Mouse (Mus musculus) limb, embryonic 12.5 days (tissue): ENCODE results near the gene Ugdh. TPM values are rescaled to one million over a fixed set of nuclear protein-coding genes. Genes with fewer than 3 reads are reported as not detected.

Experiments
- ATAC-seq: fragments of 200-750 bp; cut with Nextera tagmentation; 2 replicates; pipeline ENCODE4 v1.8.0; 2017; ENCODE audit warnings: low read depth, moderate TSS enrichment; ENCODE audit not compliant: insufficient number of reproducible peaks, insufficient read depth, low FRiP score, low TSS enrichment
- H3K27ac ChIP-seq: fragments of 300-500 bp; sonication (generic); 2 replicates; pipeline ENCODE4 v1.5.1; 2016; ENCODE audit warnings: mild to moderate bottlenecking, moderate library complexity
- H3K27me3 ChIP-seq: fragments of 300-500 bp; sonication (generic); 2 replicates; pipeline ENCODE4 v1.6.1; 2016; ENCODE audit warnings: mild to moderate bottlenecking, moderate library complexity
- H3K36me3 ChIP-seq: fragments of 300-500 bp; sonication (generic); 2 replicates; pipeline ENCODE4 v1.6.1; 2016; ENCODE audit warnings: mild to moderate bottlenecking, moderate library complexity
- H3K4me1 ChIP-seq: fragments of 300-500 bp; sonication (generic); replicated peaks from 2 replicates; pipeline ENCODE4 v1.6.1; 2016
- H3K4me2 ChIP-seq: fragments of 300-500 bp; sonication (generic); 2 replicates; pipeline ENCODE4 v1.6.1; 2016; ENCODE audit warnings: mild to moderate bottlenecking, moderate library complexity
- H3K4me3 ChIP-seq: fragments of 300-500 bp; sonication (generic); replicated peaks from 2 replicates; pipeline ENCODE4 v1.5.1; 2016; ENCODE audit warnings: mild to moderate bottlenecking
- H3K9ac ChIP-seq: fragments of 300-500 bp; sonication (generic); replicated peaks from 2 replicates; pipeline ENCODE4 v1.6.1; 2016; ENCODE audit warnings: mild to moderate bottlenecking, moderate library complexity
- H3K9me3 ChIP-seq: fragments of 300-500 bp; sonication (generic); 2 replicates; pipeline ENCODE4 v1.6.1; 2016; ENCODE audit warnings: mild to moderate bottlenecking, moderate library complexity
- WGBS: fragments of 180-500 bp; shearing (Covaris S2); methylation state at CpG from one replicate; pipeline ENCODE4 v1.1.7; 2016; 5-methylcytosine and 5-hydroxymethylcytosine counted together
- polyA plus RNA-seq: library from polyadenylated mRNA; unstranded; fragments of >200 nt; fragmentation: Nextera tagmentation; extraction: Ambion mirVana; gene quantifications from 2 replicates; pipeline ENCODE4 v1.2.1, GENCODE M21; 2016

The Ugdh gene
- polyA plus RNA-seq, 1 experiment from 2014 or later, result 154 TPM

- H3K4me3 ChIP-seq, result no peak overlapping the region
- H3K4me2 ChIP-seq, result no peak overlapping the region
- 62% methylated on average over 4 of the region's 4 CpGs for WGBS
- peaks cover 7% of the 10 kb centered on the region; the same call in 1 of the 2 replicates for H3K4me1 ChIP-seq
- no peak overlapping the region for H3K27ac ChIP-seq
- no peak for ATAC-seq
- H3K9me3 ChIP-seq, result no peaks in the 10 kb centered on the region
- H3K36me3 ChIP-seq, result peaks cover 50% of the 10 kb centered on the region
- no peak overlapping the region for H3K9ac ChIP-seq
- no peaks in the 10 kb centered on the region for H3K27me3 ChIP-seq
Measured at GRCm38 (mm10) chr5:65428321-65428720, 7.4 kb downstream of the Ugdh start.

GRCm38 (mm10) chr5:65425251-65425650 lies 10.5 kb downstream of the Ugdh start:
- no peak overlapping the region for H3K4me3 ChIP-seq
- no peak overlapping the region for H3K27ac ChIP-seq
- H3K9ac ChIP-seq, result no peak overlapping the region
- ATAC-seq, result no peak
- peaks cover 77% of the 10 kb centered on the region for H3K36me3 ChIP-seq
- H3K9me3 ChIP-seq, result no peaks in the 10 kb centered on the region
- no peaks in the 10 kb centered on the region for H3K4me1 ChIP-seq
- H3K27me3 ChIP-seq, result no peaks in the 10 kb centered on the region
- WGBS, result 91% methylated on average over 5 of the region's 5 CpGs
- H3K4me2 ChIP-seq, result no peak overlapping the region

GRCm38 (mm10) chr5:65424215-65424614 lies 11.5 kb downstream of the Ugdh start:
- 93% methylated on average over 6 of the region's 6 CpGs for WGBS
- ATAC-seq, result no peak

GRCm38 (mm10) chr5:65422803-65423202 lies 12.9 kb downstream of the Ugdh start:
- 95% methylated on average over 8 of the region's 8 CpGs for WGBS
- H3K4me1 ChIP-seq, result no peaks in the 10 kb centered on the region
- no peak overlapping the region for H3K9ac ChIP-seq
- no peak overlapping the region for H3K4me2 ChIP-seq
- H3K4me3 ChIP-seq, result no peak overlapping the region
- no peaks in the 10 kb centered on the region for H3K27me3 ChIP-seq
- no peaks in the 10 kb centered on the region for H3K9me3 ChIP-seq
- no peak overlapping the region for H3K27ac ChIP-seq
- peaks cover 91% of the 10 kb centered on the region for H3K36me3 ChIP-seq
- no peak for ATAC-seq

More at GRCm38 (mm10) chr5:65424215-65424614, 11.5 kb downstream of the Ugdh start:
- H3K4me1 ChIP-seq, result no peaks in the 10 kb centered on the region
- H3K4me2 ChIP-seq, result no peak overlapping the region
- no peaks in the 10 kb centered on the region for H3K9me3 ChIP-seq
- H3K27me3 ChIP-seq, result no peaks in the 10 kb centered on the region
- no peak overlapping the region for H3K9ac ChIP-seq
- H3K27ac ChIP-seq, result no peak overlapping the region
- H3K4me3 ChIP-seq, result no peak overlapping the region
- H3K36me3 ChIP-seq, result peaks cover 79% of the 10 kb centered on the region

GRCm38 (mm10) chr5:65420822-65421221 lies 14.9 kb downstream of the Ugdh start:
- H3K4me2 ChIP-seq, result no peak overlapping the region
- no peak overlapping the region for H3K9ac ChIP-seq
- peaks cover 91% of the 10 kb centered on the region for H3K36me3 ChIP-seq
- no peaks in the 10 kb centered on the region for H3K27me3 ChIP-seq
- 47% methylated on average over 6 of the region's 6 CpGs for WGBS
- H3K27ac ChIP-seq, result no peak overlapping the region
- no peak for ATAC-seq
- H3K4me1 ChIP-seq, result peaks cover 10% of the 10 kb centered on the region
- no peak overlapping the region for H3K4me3 ChIP-seq
- H3K9me3 ChIP-seq, result no peaks in the 10 kb centered on the region

- H3K27me3 ChIP-seq, result no peaks in the 10 kb centered on the region
- no peaks in the 10 kb centered on the region for H3K9me3 ChIP-seq
- WGBS, result 88% methylated on average over 10 of the region's 10 CpGs
- peaks cover 84% of the 10 kb centered on the region for H3K36me3 ChIP-seq
- no peak overlapping the region for H3K9ac ChIP-seq
- no peak overlapping the region for H3K27ac ChIP-seq
- H3K4me2 ChIP-seq, result no peak overlapping the region
- H3K4me3 ChIP-seq, result no peak overlapping the region
- H3K4me1 ChIP-seq, result peaks cover 14% of the 10 kb centered on the region
- ATAC-seq, result no peak
Measured at GRCm38 (mm10) chr5:65419136-65419535, 16.6 kb downstream of the Ugdh start.

- Histone ChIP-seq H3K4me3 (0 out of 2 replicates have a peak overlapping the region, but pooled peaks have one; percentile 3), H3K36me3 (peaks cover 78% of the 10 kb centered on the region), H3K27ac (peak overlapping the region; percentile 93), H3K4me1 (peaks cover 14% of the 10 kb centered on the region), H3K27me3 (no peaks in the 10 kb centered on the region), H3K9ac (peak overlapping the region; percentile 52; the same call in 1 of the 2 replicates), H3K4me2 (peak overlapping the region; percentile 30), H3K9me3 (no peaks in the 10 kb centered on the region; the same call in 1 of the 2 replicates)
- 17% methylated on average over 26 of the region's 26 CpGs for WGBS
- peak; percentile 78; the same call in 1 of the 2 replicates for ATAC-seq
Measured at GRCm38 (mm10) chr5:65415653-65416458, 19.9 kb downstream of the Ugdh start.

GRCm38 (mm10) chr5:65407989-65408388 lies 27.8 kb downstream of the Ugdh start:
- H3K36me3 ChIP-seq, result peaks cover 90% of the 10 kb centered on the region
- ATAC-seq, result no peak
- H3K4me3 ChIP-seq, result no peak overlapping the region

GRCm38 (mm10) chr5:65401251-65401994 lies 34.3 kb downstream of the Ugdh start:
- WGBS, result 28% methylated on average over 2 of the region's 2 CpGs
- no peak overlapping the region for H3K27ac ChIP-seq
- no peaks in the 10 kb centered on the region for H3K4me1 ChIP-seq
- no peaks in the 10 kb centered on the region for H3K27me3 ChIP-seq
- no peaks in the 10 kb centered on the region for H3K9me3 ChIP-seq
- H3K36me3 ChIP-seq, result peaks cover 93% of the 10 kb centered on the region
- ATAC-seq, result no peak
- H3K9ac ChIP-seq, result no peak overlapping the region
- H3K4me2 ChIP-seq, result no peak overlapping the region
- H3K4me3 ChIP-seq, result no peak overlapping the region

More at GRCm38 (mm10) chr5:65407989-65408388, 27.8 kb downstream of the Ugdh start:
- Histone ChIP-seq H3K27me3 (no peaks in the 10 kb centered on the region), H3K9me3 (no peaks in the 10 kb centered on the region; the same call in 1 of the 2 replicates), H3K4me1 (no peaks in the 10 kb centered on the region), H3K27ac (no peak overlapping the region), H3K4me2 (no peak overlapping the region), H3K9ac (no peak overlapping the region)
- 62% methylated on average over 12 of the region's 12 CpGs for WGBS

GRCm38 (mm10) chr5:65394425-65394824 lies 41.3 kb downstream of the Ugdh start:
- H3K4me3 ChIP-seq, result no peak overlapping the region
- no peaks in the 10 kb centered on the region for H3K9me3 ChIP-seq
- no peak overlapping the region for H3K27ac ChIP-seq
- WGBS, result 93% methylated on average over 7 of the region's 7 CpGs
- H3K36me3 ChIP-seq, result peaks cover 54% of the 10 kb centered on the region
- no peak overlapping the region for H3K9ac ChIP-seq
- peaks cover 12% of the 10 kb centered on the region for H3K4me1 ChIP-seq
- H3K27me3 ChIP-seq, result no peaks in the 10 kb centered on the region
- no peak overlapping the region for H3K4me2 ChIP-seq
- ATAC-seq, result no peak

GRCm38 (mm10) chr5:65391753-65392152 lies 44.0 kb downstream of the Ugdh start:
- H3K9ac ChIP-seq, result peak overlapping the region; percentile 99
- peak overlapping the region; percentile 98 for H3K4me3 ChIP-seq
- no peaks in the 10 kb centered on the region for H3K27me3 ChIP-seq
- ATAC-seq, result no peak
- peaks cover 16% of the 10 kb centered on the region for H3K4me1 ChIP-seq
- H3K9me3 ChIP-seq, result no peaks in the 10 kb centered on the region
- H3K4me2 ChIP-seq, result peak overlapping the region; percentile 71
- peak overlapping the region; percentile 73; the same call in 1 of the 2 replicates for H3K27ac ChIP-seq
- 3% methylated on average over 12 of the region's 12 CpGs for WGBS
- H3K36me3 ChIP-seq, result peaks cover 55% of the 10 kb centered on the region
